Mouse (Mus musculus) heart, embryonic 16.5 days (tissue): ENCODE measurements around the gene Cdk8. TPM values are rescaled to one million over a fixed set of nuclear protein-coding genes. Genes with fewer than 3 reads are reported as not detected.
A peak's percentile ranks its signal among the peaks of the same experiment; 100 is the strongest.

Source experiments
- ATAC-seq: fragments of 200-750 bp; cut with Nextera tagmentation; replicated peaks from 2 replicates; pipeline ENCODE4 v1.8.0; 2017; ENCODE audit warnings: moderate number of reproducible peaks; ENCODE audit not compliant: insufficient read depth, low FRiP score; ENCODE audit errors: extremely low read depth
- H3K27ac ChIP-seq: fragments of 300-500 bp; sonication (generic); 2 replicates; pipeline ENCODE4 v1.5.1; 2014; ENCODE audit warnings: mild to moderate bottlenecking, low read length, control low read depth, moderate library complexity
- H3K27me3 ChIP-seq: fragments of 300-500 bp; sonication (generic); 2 replicates; pipeline ENCODE4 v1.6.1; 2014; ENCODE audit warnings: low read length, mixed read lengths; ENCODE audit not compliant: control insufficient read depth, insufficient read depth
- H3K36me3 ChIP-seq: fragments of 300-500 bp; sonication (generic); 2 replicates; pipeline ENCODE4 v1.6.1; 2014; ENCODE audit not compliant: control insufficient read depth, insufficient read depth
- H3K4me1 ChIP-seq: fragments of 300-500 bp; sonication (generic); 2 replicates; pipeline ENCODE4 v1.6.1; 2014; ENCODE audit warnings: low read length, mixed read lengths; ENCODE audit not compliant: control insufficient read depth, insufficient read depth
- H3K4me2 ChIP-seq: fragments of 300-500 bp; sonication (generic); 2 replicates; pipeline ENCODE4 v1.6.1; 2014; ENCODE audit warnings: low read depth, mild to moderate bottlenecking, control low read depth, low read length
- H3K4me3 ChIP-seq: fragments of 300-500 bp; sonication (generic); 2 replicates; pipeline ENCODE4 v1.5.1; 2014; ENCODE audit warnings: mild to moderate bottlenecking, control low read depth, low read length
- H3K9ac ChIP-seq: fragments of 300-500 bp; sonication (generic); 2 replicates; pipeline ENCODE4 v1.6.1; 2014; ENCODE audit warnings: low read length, control low read depth
- H3K9me3 ChIP-seq: fragments of 300-500 bp; sonication (generic); replicated peaks from 2 replicates; pipeline ENCODE4 v1.6.1; 2016; ENCODE audit warnings: low read length; ENCODE audit not compliant: control insufficient read depth
- WGBS: fragments of 180-500 bp; shearing (Covaris S2); extraction: QIAGEN DNeasy Blood & Tissue Kit; methylation state at CpG from one replicate; pipeline ENCODE4 v1.1.7; 2014; 5-methylcytosine and 5-hydroxymethylcytosine counted together
- polyA plus RNA-seq: library from polyadenylated mRNA; unstranded; fragments of >200 nt; fragmentation: Nextera tagmentation; extraction: Ambion mirVana; gene quantifications from 2 replicates; pipeline ENCODE4 v1.2.1, GENCODE M21; 2015

Gene Cdk8
- polyA plus RNA-seq, 1 experiment from 2014 or later, result 6.9 TPM

DNA sequence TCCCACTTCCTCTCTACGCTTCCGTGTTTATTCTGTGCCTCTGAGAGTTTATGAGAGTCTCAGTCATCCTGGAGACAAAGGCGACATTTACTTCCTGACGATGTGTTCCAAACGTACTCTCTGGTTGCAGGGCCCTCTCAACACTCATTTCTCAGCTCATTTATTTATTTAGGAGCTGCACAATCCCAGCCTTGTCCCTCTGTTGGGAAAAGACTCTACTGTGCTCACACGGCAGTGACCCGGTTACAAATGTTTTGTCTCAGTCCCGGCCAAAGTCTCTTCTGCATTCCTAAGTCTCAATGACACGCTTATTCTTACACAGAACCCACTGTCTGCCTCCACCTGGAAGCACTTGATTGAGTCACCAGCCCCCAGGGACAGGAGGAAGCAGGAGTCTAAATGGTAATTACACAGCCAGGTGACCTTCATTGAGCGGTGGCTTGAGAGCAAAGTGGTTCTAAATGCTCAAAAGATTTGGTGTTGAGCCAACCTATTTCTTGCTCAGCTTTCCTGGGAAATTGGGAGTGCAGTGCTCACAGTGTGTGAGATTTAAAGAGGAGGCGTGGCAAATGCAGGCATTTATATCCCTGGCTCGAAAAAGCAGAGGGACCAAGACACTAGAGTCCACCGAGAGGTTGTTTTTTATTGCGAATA lies 84.4 kb downstream of the Cdk8 start:
- ATAC-seq, result peak; percentile 47; the same call in 1 of the 2 replicates
- Histone ChIP-seq H3K4me3 (no peak overlapping the region), H3K4me2 (no peak overlapping the region), H3K36me3 (no peaks in the 10 kb centered on the region), H3K27ac (peak overlapping the region; percentile 28; the same call in 1 of the 2 replicates), H3K27me3 (no peaks in the 10 kb centered on the region), H3K9ac (no peak overlapping the region), H3K9me3 (no peaks in the 10 kb centered on the region), H3K4me1 (no peaks in the 10 kb centered on the region)
- 46% methylated on average over 14 of the region's 14 CpGs for WGBS

DNA sequence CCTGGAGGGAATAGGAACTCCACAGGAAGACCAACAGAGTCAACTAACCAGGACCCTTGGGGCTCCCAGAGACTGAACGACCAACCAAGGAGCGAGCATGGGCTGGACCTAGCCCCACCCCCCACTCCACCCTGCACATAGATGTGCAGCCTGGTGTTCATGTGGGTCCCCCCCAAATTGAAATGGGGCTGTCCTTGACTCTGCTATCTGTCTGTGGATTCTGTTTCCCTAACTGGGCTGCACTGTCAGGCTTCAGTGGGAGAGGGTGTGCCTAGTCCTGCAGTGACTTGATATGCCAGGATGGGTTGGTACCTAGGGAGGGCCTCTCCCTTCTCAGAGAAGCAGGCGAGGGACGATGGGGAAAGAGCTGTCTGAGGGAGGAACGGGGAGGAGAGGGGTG lies 85.3 kb downstream of the Cdk8 start:
- no peak overlapping the region for H3K4me3 ChIP-seq
- H3K4me1 ChIP-seq, result no peaks in the 10 kb centered on the region
- no peak overlapping the region for H3K4me2 ChIP-seq
- H3K27me3 ChIP-seq, result no peaks in the 10 kb centered on the region
- H3K36me3 ChIP-seq, result no peaks in the 10 kb centered on the region
- WGBS, result 84% methylated on average over 5 of the region's 5 CpGs
- H3K27ac ChIP-seq, result no peak overlapping the region
- H3K9me3 ChIP-seq, result no peaks in the 10 kb centered on the region
- no peak overlapping the region for H3K9ac ChIP-seq
- ATAC-seq, result no peak

DNA sequence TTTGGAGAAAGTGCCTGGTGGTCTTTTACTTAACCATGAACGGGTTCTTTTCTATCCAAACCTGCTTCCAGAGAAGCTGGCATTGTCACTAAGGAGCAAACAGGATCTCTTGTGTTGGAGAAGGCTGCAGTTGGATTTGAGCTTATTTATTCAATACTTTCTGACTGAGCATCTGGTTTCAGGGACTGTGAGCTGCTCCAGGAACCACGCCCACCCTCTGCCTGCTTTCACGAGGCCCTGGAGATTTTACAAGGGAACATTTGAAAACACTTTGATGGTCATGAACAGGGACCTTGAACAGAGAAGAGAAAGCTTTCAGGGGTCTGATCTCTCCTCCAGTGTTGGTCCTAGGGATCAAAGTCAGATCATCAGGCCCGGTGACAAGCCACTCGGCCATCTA lies 87.0 kb downstream of the Cdk8 start:
- Histone ChIP-seq H3K27ac (no peak overlapping the region; the same call in 1 of the 2 replicates), H3K4me2 (no peak overlapping the region), H3K4me1 (no peaks in the 10 kb centered on the region), H3K27me3 (no peaks in the 10 kb centered on the region), H3K4me3 (no peak overlapping the region), H3K36me3 (no peaks in the 10 kb centered on the region), H3K9me3 (no peaks in the 10 kb centered on the region), H3K9ac (no peak overlapping the region)
- 66% methylated on average over 5 of the region's 5 CpGs for WGBS
- ATAC-seq, result no peak

DNA sequence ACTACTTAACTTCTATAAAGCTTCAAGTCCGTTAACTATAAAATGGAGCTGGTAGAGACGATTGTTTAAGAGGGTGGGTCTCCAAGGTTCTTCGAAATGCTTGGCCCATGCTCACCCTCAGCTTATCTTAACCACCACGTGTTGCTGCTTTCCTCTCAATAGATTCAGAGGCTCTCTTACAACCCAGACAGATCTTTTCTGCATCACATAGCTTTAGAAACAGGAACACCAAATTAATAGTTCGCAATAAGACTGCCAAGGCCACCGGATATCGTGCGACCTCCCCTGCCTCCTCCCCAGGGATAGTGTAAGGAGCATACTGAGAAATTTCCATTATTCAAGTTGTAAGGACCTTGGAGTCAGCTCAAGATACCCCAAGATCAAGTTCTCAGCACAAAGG lies 87.4 kb downstream of the Cdk8 start:
- H3K27ac ChIP-seq, result no peak overlapping the region
- 64% methylated on average over 8 of the region's 8 CpGs for WGBS
- ATAC-seq, result no peak; the same call in 1 of the 2 replicates

DNA sequence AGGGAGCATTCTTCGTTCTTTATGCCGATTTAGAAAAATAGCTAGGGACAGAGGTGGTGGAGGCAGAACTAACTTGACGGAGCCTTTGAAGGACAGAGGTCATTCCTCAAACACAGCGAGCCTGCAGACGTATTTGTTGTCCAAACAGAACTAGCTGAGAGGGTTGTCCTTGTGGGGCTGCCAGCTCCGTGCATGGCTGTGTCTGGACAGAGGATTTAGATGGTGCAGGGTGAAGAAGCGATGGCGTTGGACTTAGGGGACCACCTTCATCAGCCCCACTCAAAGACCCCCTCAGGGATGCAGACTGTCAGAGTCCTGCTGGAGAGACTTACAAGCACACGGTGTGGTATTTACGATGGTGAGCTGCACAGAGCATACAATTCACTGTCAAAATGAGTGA lies 97.9 kb downstream of the Cdk8 start:
- no peak overlapping the region for H3K9ac ChIP-seq
- WGBS, result 71% methylated on average over 10 of the region's 10 CpGs

More for the DNA sequence above, 87.4 kb downstream of the Cdk8 start:
- H3K4me3 ChIP-seq, result no peak overlapping the region
- no peaks in the 10 kb centered on the region for H3K4me1 ChIP-seq
- H3K36me3 ChIP-seq, result no peaks in the 10 kb centered on the region
- no peak overlapping the region for H3K4me2 ChIP-seq
- H3K9ac ChIP-seq, result no peak overlapping the region
- H3K27me3 ChIP-seq, result no peaks in the 10 kb centered on the region
- H3K9me3 ChIP-seq, result no peaks in the 10 kb centered on the region

DNA sequence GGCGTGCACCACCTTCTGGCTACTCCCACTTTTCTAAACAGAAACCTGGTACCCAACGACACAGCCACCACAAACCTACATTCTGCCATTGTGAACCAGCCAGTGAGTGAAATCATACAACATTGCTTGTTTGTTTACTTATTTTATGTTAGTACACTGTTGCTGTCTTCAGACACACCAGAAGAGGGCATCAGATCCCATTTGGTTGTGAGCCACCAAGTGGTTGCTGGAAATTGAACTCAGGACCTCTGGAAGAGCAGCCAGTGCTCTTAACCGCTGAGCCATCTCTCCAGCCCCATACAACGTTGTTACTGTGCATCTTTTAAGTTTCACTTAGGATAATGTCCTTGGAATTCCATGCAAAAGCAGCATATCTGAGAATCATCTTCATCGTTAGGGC lies 98.5 kb downstream of the Cdk8 start:
- H3K4me2 ChIP-seq, result no peak overlapping the region
- no peaks in the 10 kb centered on the region for H3K36me3 ChIP-seq
- WGBS, result 80% methylated on average over 5 of the region's 5 CpGs
- H3K27ac ChIP-seq, result no peak overlapping the region
- no peak overlapping the region for H3K4me3 ChIP-seq
- ATAC-seq, result no peak
- no peaks in the 10 kb centered on the region for H3K4me1 ChIP-seq
- no peak overlapping the region for H3K9ac ChIP-seq
- 0 out of 2 replicates have a peak, but pooled peaks cover 4% of the 10 kb centered on the region for H3K27me3 ChIP-seq
- H3K9me3 ChIP-seq, result no peaks in the 10 kb centered on the region

More for the DNA sequence above, 97.9 kb downstream of the Cdk8 start:
- Histone ChIP-seq H3K9me3 (no peaks in the 10 kb centered on the region), H3K4me1 (peaks cover under 1% of the 10 kb centered on the region), H3K4me2 (no peak overlapping the region), H3K4me3 (no peak overlapping the region), H3K27ac (no peak overlapping the region), H3K36me3 (no peaks in the 10 kb centered on the region), H3K27me3 (0 out of 2 replicates have a peak, but pooled peaks cover 4% of the 10 kb centered on the region)
- ATAC-seq, result no peak

DNA sequence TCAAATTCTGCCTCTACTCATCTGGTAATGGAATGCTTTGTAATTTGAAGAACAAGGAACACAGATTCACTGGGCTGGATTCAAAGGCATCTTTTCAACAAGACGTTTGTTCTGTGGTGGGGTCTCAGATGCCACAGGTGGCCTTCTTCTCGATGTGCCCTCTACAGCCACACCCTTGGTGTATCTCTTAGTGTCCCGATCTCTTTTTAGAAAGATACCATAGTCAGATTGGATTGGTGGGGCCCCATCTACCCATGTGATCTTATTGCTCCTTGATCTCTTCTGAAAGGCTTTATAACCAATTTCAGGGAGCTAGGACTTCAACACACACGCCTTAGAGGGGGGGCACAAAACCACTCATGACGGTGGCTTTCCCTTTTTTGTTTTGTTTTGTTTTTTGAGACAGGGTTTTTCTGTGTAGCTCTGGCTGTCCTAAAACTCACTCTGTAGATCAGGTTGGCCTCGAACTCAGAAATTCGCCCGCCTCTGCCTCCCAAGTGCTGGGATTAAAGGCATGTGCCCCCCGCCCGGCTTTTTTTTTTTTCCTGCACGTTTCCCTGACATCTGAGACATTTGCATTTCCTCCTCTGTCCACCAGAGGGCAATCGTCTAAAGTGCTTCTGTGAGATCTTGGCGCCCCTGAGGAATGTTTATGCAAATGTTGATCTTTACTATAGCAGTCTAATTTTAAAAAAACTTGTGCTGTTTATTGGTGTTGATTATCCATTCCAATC lies 99.2 kb downstream of the Cdk8 start:
- no peak overlapping the region for H3K4me2 ChIP-seq
- H3K36me3 ChIP-seq, result no peaks in the 10 kb centered on the region
- H3K4me3 ChIP-seq, result no peak overlapping the region
- no peaks in the 10 kb centered on the region for H3K4me1 ChIP-seq
- WGBS, result 32% methylated on average over 13 of the region's 13 CpGs
- no peak for ATAC-seq
- H3K9me3 ChIP-seq, result no peaks in the 10 kb centered on the region
- 0 out of 2 replicates have a peak, but pooled peaks cover 3% of the 10 kb centered on the region for H3K27me3 ChIP-seq
- no peak overlapping the region for H3K9ac ChIP-seq
- H3K27ac ChIP-seq, result no peak overlapping the region

DNA sequence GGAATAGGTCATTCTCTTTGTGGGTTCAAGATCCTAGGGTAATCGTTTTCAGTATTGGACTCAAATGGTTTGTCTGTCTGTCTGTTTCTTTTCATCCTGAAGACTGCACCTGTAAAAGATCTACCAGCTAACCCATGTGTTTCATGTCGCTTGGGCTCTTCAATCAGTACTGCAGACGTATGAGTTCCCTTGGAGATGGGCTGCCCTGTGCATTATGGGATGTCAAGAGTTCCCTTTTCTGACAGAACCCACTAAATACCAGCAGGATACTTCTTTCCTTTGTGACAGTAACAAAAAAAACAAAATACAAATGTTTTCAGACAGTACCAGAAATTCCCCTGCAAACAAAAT lies 99.7 kb downstream of the Cdk8 start:
- 26% methylated on average over 3 of the region's 3 CpGs for WGBS
- no peak for ATAC-seq

DNA sequence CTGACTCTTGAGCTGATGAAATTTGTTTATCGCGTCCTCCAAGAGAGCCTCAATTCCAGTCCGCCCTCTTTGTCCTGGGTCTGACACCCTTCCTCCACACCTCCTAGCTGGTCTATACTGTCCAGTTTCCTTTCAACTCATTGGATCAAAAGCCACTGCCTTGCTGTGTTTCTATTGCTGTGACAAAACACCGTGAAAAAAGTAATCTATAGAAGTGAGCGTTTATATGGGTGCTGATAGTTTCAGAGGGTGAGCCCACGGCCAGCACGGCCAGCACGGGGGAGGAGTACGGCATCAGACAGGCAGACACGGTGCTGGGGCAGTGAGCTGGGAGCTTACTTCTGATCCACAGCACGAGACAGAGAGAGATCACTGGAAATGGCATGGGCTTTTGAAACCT lies 100.1 kb downstream of the Cdk8 start:
- Histone ChIP-seq H3K36me3 (no peaks in the 10 kb centered on the region), H3K9ac (no peak overlapping the region), H3K4me1 (no peaks in the 10 kb centered on the region), H3K27ac (no peak overlapping the region), H3K4me3 (no peak overlapping the region), H3K9me3 (no peaks in the 10 kb centered on the region), H3K4me2 (no peak overlapping the region), H3K27me3 (no peaks in the 10 kb centered on the region)
- WGBS, result 79% methylated on average over 11 of the region's 11 CpGs
- no peak for ATAC-seq

More for the DNA sequence above, 99.7 kb downstream of the Cdk8 start:
- H3K4me1 ChIP-seq, result no peaks in the 10 kb centered on the region
- H3K4me2 ChIP-seq, result no peak overlapping the region
- no peak overlapping the region for H3K27ac ChIP-seq
- no peak overlapping the region for H3K4me3 ChIP-seq
- H3K27me3 ChIP-seq, result no peaks in the 10 kb centered on the region
- no peaks in the 10 kb centered on the region for H3K9me3 ChIP-seq
- H3K9ac ChIP-seq, result no peak overlapping the region
- H3K36me3 ChIP-seq, result no peaks in the 10 kb centered on the region
